Mouse (Mus musculus): ENCODE results near the gene Cxcr2. TPM values are rescaled to one million over a fixed set of nuclear protein-coding genes. Genes with fewer than 3 reads are reported as not detected.

Cxcr2 gene
- polyA plus RNA-seq, 1 experiment from 2014 or later: 0.06 TPM

DNA sequence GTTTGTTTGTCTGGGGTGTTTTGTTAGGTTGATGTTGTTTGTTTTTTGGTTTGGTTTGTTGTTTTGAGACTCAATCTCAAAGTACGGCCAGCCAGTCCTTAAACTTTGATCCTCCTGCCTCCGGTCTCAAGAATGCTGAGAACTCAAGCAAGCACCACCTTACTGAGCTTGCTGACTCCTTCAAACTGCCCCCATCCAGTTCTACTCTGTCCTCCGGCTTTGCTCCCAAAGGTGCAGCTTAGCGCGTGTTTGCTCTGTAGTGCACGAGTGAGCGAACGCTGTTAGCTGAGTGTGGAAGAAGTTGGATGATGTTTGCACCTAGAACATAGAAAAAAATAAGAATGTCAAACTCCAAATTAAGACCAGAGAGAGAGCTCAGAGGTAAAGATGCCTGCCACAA, 55.2 kb downstream of the Cxcr2 start:
- H3K4me3 ChIP-seq: no peak overlapping the region
- no peaks in the 10 kb centered on the region for H3K9me3 ChIP-seq (replicated peaks)
- H3K36me3 ChIP-seq: no peaks in the 10 kb centered on the region
- WGBS: 86% methylated on average over 8 of the region's 8 CpGs
- no peak overlapping the region for H3K27ac ChIP-seq
- 0 out of 2 replicates have a peak, but pooled peaks cover 2% of the 10 kb centered on the region for H3K4me1 ChIP-seq
- DNase-seq (ENCODE audit: low spot score): no peak
- H3K27me3 ChIP-seq (ENCODE audit: low read depth, poor library complexity, severe bottlenecking): no peaks in the 10 kb centered on the region

MicroRNA genes within 50 kb of the gene (microRNA counts, 519-probe panel; counts per million panel counts)
- microRNA mmu-miR-1928: 684 counts per million, percentile 72 among the panel's probes with 10 or more counts

Small RNA genes lying within 50 kb of the gene (microRNA-seq; reads per million reads assigned to microRNA genes)
- not detected for gene Mir1928

Other genes starting within 250 kb of the Cxcr2 start
- 38.6 and 46.7 TPM in 2 replicates for gene Tns1, start 29.5 kb upstream of the Cxcr2 start, polyA plus RNA-seq (2016; fragmentation: Nextera tagmentation; extraction: Ambion mirVana)
- gene Rufy4, start 28.4 kb upstream of the Cxcr2 start, polyA plus RNA-seq (2016; fragmentation: Nextera tagmentation; extraction: Ambion mirVana): 0.08 and 0.13 TPM in 2 replicates
- 0.10 TPM in 1 of 2 replicates, not detected in the other for gene Cxcr1, start 40.6 kb downstream of the Cxcr2 start, polyA plus RNA-seq (2016; fragmentation: Nextera tagmentation; extraction: Ambion mirVana)
- 355 and 369 TPM in 2 replicates for gene Arpc2, start 82.1 kb downstream of the Cxcr2 start, polyA plus RNA-seq (2016; fragmentation: Nextera tagmentation; extraction: Ambion mirVana)
- 0.26 TPM in 1 of 2 replicates, not detected in the other for gene Gpbar1, start 124.6 kb downstream of the Cxcr2 start, polyA plus RNA-seq (2016; fragmentation: Nextera tagmentation; extraction: Ambion mirVana)
- gene Aamp, start 130.7 kb downstream of the Cxcr2 start, polyA plus RNA-seq (2016; fragmentation: Nextera tagmentation; extraction: Ambion mirVana): 263 and 272 TPM in 2 replicates
- gene Pnkd, start 130.9 kb downstream of the Cxcr2 start, polyA plus RNA-seq (2016; fragmentation: Nextera tagmentation; extraction: Ambion mirVana): 113 and 121 TPM in 2 replicates
- 10.7 and 12.0 TPM in 2 replicates for gene Tmbim1, start 151.6 kb downstream of the Cxcr2 start, polyA plus RNA-seq (2016; fragmentation: Nextera tagmentation; extraction: Ambion mirVana)
- gene Catip, start 208.1 kb downstream of the Cxcr2 start, polyA plus RNA-seq (2016; fragmentation: Nextera tagmentation; extraction: Ambion mirVana): 0.29 and 0.38 TPM in 2 replicates
- gene Slc11a1, start 221.2 kb downstream of the Cxcr2 start, polyA plus RNA-seq (2016; fragmentation: Nextera tagmentation; extraction: Ambion mirVana): 0.69 and 1.2 TPM in 2 replicates
- 50.5 and 61.4 TPM in 2 replicates for gene Ctdsp1, start 237.5 kb downstream of the Cxcr2 start, polyA plus RNA-seq (2016; fragmentation: Nextera tagmentation; extraction: Ambion mirVana)